Mouse (Mus musculus): ENCODE results near the gene Pnkd.
A peak's percentile ranks its signal among the peaks of the same experiment; 100 is the strongest.

Pnkd gene

DNA sequence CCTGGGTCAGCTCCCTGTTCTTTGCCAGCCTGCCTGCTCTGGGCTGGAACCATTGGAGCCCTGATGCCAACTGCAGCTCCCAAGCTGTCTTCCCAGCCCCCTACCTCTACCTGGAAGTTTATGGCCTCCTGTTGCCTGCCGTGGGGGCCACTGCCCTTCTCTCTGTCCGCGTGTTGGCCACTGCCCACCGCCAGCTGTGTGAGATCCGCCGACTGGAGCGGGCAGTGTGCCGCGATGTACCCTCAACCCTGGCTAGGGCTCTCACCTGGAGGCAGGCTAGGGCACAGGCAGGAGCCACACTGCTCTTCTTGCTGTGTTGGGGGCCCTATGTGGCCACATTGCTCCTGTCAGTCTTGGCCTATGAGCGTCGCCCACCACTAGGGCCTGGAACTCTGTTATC is 5.7 kb upstream of the Pnkd start:
- DNase-seq, result no peak

DNA sequence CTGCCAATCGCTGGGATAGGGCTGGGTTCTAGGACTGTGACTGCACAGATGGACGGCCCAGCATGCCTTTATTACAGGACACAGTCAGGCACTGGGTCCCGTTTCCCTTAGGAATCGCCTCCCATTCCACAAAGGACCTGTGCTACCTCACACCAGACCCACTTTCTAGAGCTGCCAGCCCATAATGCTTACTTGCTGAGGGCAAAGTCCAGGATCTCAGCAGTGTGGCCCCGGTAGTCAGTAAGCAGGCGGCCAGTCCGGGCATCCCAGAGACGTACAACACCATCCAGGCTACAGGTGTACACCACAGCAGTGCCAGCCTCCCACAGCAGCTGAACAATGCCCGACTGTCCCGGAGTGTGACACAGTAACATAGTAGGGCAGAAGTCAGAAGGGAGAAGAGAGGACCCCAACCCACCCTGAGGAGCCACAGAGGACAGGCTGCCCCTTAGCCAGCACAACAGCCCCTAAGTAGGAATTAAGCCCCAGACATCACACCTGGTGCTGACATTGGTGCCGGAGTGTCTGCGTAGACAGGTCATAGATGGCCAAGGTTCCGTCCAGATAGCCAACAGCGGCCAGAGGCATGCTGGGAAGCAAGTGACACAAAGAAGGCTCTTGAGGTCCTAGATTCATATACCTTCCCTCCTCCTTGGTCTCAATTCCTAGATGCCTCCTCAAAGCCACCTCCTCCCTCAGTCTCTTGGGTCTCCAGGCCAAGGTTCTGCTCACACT is 4.0 kb upstream of the Pnkd start:
- DNase-seq, result no peak

DNA sequence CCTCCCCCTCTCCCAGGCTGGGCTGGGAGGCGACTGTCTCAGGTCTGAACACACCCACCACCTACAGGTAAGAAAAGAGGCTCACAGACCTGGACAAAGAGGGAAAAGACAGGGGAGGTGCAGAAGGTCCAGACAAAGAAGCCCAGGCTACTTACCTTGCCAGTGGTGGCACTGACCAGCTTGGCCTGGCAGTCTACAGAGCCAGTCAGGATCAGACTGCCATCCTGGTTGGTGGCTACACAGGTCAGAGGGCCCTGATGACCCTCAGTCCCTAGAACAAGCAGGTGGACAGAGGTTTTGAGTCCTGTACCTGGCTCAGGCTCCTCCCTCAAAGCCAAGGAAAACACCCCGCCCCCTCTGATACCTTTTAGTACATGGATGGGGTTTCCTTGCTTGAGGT is 3.4 kb upstream of the Pnkd start:
- DNase-seq, result no peak

DNA sequence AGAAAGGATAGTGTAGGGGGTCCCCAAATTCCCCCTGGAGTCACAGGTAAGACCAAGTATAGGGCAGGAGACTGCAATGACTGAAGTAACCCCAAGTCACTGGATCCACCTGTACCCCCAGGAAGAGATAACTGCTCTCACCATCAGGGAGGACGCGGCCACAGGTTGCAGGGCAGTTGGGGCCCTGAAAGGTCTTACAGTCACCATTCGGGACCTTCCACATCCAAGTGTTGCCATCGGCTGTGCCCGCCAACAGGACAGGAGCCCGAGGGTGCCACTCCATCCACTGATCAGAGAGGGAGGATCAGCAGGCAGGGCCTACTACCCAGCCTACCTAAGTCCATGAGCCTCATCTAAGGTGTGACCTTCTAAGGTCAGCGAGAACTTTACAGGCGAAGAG is 2.8 kb upstream of the Pnkd start:
- DNase-seq, result no peak

DNA sequence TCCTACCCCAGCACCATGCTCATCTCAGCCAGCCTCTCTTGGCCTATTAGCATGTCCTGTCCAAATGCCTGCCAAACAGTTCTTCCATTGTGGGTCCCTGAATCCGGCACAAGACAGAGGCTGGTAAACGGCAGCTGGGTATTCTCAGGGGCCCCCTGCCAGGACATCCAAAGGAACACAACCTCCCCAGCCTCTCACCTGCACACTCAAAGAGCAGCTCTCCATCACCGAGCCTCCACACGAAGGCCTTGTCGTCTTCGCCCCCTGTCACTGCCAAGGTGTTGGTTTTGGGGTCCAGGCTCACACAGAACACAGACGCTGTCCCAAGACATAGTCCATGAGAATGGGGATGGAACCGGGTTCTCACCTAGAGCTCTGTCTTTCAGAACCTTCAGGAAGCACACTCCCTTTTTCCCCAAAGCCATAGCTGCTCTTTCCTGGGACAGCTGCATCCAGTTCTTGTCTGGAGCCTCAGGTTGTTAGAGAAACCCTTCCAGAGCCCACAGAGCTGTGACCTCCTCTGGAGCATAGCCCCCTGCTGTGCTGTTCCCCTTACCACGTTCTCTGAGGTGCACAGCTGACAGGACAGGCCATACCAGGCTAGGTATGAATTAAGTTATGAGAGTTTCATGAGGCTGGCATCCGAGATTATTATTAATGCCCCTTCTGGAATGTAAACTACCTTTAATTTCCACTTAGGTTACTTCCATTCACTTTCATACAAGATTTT is 1.7 kb upstream of the Pnkd start:
- DNase-seq, result no peak

DNA sequence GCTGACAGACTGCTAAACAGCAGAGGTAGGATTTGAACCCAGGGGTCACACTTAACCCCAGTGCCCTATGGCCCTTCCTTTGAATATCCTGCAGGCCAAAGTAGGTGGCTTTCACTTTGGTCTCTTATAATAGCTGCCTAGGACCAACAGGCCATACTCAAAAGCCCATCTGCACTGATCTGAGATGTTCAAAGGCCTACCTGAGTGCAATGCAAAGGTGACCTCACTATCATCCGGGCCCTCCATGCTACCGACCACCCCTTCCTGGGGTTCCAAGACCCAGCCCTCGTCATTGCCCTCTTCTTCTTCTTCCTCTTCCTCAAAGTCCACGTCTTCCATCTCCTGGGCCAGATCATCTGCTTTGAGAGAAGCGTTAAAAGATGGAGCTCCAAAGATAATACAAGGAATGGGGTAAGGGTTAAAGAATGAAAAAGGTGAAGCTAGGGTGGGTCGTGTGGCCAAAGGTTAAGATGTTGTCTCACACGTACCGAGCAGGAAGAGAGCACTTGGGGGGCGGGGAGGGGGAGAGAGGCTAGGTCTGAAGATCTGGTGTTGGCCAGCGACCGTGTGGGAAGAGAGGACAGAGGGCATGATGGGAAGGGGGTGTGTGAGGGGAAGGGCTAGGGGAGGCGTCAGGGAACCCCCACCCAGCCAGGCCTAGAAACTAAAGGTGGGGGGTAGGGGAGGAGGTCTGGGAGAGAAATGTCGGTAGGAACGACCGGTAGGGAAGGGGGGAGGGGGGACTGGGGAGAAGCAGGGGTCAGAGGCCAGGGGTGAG is 855 bp upstream of the Pnkd start:
- peak; percentile 45 to 50 for DNase-seq

DNA sequence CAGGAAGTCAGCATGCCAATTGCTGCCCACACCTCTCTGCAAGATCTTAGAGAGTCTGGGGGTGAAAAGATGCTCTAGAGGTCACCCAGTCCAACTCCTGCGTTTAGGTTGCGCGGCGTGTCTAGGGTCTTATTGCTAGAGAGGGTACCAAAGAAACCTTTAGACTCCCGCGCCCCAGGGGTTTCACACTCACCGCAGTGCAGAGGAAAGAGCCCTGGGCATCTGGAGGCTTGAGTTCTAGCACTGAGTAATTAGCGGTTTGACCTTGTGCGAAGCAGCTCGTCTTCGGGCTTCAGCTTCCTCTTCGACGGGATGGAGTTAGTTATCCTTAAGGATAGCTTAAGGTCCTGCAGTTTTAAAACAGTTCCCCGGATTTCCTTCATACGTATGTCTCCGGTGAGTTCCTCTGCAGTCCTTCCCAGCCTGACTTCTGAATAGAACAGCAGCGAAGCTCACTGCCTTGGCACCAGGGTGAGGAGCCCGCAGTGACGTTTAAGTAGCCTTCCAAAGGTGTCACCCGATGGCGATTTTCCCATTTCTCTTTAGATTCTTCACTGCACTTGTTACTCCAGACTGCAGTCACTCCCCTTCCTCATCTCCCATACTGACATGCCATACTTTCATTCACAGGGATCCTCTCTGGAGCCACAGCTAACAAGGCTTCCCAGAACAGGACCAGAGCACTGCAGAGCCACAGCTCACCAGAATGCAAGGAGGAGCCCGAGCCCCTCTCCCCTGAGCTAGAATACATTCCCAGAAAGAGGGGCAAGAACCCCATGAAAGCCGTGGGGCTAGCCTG is 681 bp downstream of the Pnkd start:
- DNase-seq, result no peak

DNA sequence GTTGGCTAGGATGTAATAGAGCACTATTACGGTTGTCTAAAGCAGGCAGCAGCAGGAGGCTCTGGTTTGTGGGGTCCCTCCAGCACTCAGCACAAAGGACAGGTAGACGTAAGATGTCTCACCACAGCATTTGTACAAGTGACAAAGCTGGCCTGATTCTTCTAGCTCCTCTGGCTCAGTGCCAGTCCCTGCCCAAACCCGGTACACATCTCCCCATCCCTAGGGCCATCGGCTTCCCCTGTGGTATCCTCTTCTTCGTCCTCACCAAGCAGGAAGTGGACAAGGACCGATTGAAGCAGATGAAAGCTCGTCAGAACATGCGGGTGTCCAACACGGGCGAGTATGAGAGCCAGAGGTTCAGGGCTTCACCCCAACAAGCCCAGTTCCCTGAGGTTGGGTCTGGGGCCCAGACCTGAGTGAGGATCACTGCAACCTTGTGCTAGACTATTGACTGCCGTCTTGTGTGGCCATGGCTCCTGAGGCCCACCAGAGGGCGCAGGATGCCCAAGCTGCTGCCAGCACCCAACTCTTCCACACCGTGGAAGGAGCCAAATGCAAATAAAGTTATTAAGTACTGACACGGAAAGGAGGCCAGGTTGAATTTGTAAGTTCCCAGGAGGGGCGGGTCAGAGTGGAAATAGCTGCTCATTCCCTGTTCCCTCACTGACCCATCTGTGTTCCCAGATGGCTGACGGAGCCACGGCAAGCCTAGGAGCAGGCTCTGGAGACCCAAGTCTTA is 2.3 kb downstream of the Pnkd start:
- peak in 1 of 2 experiments; percentile 20 for DNase-seq

DNA sequence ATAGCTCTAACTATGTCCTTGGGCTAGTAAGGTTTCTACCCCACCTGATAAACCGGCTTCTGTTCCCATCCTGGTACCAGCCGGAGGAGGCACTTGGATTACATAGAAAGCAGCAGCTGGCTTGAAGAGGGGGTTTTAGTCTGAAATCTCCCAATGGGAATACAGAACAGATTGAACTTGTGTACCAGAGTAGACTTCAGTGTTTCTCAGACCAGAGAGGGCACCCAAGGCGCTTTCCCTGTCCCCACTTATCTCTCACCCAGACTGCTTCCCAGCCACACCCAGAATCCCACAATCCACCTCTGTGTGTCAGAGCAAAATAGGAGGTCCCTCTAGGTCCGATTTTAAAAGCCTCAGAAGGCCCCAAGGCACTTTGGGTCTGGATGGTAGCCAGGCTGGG is 3.6 kb downstream of the Pnkd start:
- DNase-seq, result no peak

DNA sequence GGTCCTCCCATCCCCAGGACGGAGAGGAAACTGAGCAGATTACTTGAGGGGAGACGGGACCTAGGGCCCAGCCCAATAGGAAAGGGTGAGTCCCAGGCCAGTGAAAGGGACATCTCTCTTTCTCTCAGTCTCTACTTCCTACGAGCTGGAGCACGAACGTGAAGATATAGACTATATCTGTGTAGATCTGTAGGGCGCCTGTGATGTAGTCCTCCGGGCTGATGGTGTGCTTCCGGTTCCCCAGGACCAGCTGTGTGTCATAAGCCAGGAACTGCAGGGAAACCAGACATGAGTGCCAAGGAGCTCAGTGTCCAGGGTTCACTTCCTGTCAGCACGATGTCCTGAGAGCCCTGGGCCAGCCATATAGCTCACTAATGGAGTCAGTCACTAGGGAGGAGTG is 4.5 kb downstream of the Pnkd start:
- DNase-seq, result no peak

DNA sequence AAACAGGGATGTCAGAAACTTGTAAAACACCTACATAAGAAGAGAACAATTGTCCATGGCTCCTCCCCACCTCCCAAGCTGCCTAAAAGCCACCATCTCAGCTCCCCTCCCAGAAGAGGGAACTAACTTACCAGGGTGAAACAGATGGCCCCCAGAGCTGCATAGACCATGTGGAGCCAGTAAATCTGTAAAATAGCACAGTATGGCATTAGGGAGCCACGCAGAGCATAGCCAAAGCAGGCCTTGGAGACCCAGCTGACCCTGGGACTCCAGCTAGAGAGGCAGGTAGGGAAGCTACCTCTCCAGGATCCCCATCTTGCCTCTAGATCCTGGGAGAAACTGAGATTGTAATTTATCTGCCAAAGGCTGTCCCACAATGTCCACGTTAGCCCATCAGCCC is 5.0 kb downstream of the Pnkd start:
- no peak for DNase-seq

DNA sequence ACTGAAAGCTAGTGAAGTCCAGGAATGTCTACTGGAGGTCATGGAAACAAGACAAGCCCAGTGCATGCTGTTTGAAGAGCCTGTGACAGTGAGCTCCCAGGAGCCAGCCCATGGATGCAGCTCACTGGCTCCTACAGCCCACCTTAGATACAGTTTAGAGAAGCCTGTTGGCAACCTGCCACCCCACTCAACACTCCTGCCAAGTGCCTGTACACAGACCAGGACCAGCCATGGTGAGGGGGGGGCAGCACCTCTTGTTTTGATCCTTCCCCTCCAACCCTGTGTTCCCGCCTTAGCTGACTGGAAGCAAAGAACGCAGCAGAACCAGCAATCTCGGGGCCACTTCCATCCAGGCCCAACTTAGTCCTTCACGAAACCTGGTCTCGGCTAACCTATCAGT is 5.4 kb downstream of the Pnkd start:
- DNase-seq, result no peak

DNA sequence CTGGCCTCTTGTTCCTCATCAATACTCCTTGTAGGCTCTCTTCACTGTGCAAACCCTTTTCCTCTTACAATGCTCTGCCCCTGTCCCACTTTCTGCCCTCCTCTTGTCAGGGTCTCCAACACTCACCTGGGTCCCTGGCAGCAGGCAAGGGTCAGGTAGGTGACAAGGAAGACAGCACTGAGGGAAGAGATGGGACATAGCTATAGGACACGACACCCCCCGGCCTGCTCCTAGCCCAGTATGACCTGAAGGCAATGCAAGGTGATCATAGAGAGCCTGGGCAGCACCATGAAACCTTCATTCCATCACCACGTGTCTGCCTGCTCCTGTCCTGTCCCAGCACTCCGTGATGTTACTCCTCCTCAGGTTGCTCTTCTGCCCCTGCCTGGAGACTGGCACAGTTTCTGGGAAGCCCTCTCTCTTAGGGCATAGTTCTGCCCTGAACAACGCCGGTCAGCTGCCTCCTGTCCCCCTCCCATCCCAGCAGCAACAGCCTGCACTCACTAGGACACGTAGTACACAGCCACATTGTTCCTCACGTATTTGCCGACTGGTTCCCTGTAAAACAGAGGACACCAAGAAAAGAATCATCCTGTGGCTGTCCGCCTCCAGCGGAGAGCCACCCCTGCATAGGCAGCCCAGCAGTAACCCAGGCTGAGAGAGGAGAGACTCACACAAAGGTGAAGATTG is 7.7 kb downstream of the Pnkd start:
- DNase-seq, result no peak

DNA sequence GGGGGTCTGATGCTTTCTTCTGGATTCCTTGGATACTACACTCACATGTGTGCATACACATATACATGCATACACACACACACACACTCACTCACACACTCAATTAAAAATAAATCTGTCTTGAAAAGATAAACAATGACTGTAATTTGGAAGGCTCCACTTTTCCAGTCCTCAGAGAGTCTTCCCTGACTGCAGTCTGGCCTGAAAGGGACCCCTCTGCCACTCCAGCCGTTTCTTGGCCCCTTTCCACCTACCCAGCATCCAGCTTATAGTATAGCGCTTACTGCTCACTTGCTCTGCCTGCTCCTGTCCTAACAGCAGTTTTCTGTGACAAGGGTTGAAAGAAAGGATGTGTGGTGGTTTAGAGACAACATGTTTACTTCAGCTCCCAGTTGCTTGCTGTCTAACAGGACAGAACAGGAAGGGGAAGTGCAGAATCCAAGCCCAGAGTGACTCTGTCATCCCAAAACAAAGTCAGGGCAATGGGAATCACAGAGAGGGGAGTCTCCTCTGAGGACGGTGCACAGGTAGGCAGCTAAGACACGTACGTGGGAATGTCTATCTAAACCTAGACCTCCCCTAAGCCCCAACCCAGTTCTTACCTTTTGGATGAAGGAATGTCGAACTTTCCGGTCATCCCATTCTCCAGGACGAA is 8.7 kb downstream of the Pnkd start:
- no peak for DNase-seq

DNA sequence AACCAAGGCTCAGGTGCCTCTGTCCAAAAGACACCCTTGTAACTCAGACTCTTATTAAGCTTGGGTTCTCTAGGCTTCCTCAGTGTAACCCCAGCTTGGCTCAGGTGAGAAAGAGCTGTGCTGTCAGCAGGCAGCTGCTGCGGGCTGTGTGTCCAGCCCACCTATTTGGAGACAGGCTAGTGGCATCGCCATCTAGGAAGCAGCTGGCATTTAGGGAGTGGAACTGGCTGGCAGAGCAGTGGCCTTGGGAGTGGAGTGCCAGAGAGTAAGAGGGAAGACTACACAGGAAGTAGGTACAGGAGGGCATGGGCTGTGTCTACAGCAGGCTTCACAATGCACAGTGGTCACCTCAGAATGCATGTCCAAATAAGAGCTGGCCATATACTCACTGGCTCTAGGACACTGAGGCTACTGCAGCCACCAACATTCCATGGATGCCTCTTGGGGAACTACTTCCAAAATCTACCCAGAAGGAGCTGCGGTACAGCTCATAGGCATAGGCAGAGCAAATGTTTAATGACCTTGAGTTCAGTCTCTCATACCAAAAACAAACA is 9.4 kb downstream of the Pnkd start:
- no peak for DNase-seq

DNA sequence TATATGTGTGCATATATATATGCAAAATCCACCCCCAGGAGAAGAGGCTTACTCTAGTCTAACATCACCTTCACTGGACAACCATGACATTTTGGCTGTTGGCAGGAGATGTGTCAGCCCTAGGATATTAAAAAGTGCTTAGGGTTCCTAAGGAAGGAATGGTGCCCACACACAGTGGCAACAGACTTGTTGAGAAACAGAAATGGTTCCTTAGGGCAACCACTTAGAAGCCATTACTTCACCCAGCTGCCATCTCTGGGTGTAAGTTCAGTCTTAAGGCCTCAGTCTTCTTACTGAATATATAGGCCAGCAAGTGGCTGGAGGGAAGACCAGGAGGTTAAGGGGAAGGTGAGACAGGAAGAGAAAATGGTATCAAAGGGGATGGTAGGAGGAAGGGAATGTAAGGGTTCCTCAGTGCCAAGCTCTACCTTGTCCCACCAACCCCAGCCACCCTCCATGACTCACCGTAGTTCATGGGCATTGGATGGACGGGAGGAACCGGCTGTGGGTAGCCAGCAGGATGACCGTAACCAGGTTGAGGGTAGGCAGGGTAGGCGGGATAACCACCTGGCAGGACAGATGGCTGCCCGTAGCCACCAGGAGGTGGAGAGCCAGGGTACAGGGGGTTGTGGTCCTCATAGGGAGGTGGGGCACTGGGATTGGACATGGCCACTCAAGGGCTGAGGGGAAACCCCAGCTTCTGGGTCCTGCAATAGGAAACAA is 10.2 kb downstream of the Pnkd start:
- no peak for DNase-seq

DNA sequence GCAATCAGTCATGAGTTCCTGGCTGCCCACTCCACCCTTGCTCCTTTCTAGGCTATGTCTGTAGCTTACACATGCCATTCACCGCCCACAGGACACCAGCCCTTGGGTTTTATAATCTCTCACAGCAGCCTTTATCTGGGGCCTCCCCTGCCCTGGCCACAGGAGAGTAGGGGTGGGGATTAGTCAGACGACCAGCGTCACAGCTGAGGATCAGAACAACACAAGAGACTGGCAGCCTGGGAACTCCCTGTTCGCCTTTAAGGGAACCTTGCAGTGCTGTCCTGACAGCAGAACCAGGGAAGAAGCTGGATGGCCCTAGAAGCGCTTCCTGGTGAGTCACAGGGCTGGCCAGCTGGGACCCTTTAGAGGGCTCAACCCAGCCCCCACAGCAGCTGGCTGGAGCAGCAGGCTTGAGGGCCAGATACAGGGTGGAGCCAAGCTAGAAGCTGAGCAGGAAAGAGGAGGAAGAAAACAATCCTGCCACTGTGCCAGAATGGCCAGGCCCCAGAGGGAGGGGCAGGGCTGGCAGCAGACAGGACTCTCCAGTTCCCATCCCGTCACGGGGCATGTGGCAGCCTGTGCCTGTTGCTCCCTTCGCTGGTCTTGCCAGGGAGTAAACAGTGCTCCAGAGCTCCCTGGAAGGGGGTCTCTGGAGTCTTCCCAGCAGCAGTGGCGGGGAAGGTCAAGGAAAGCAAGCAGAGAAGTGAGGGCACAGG is 10.9 kb downstream of the Pnkd start:
- peak; percentile 31 to 49 for DNase-seq

DNA sequence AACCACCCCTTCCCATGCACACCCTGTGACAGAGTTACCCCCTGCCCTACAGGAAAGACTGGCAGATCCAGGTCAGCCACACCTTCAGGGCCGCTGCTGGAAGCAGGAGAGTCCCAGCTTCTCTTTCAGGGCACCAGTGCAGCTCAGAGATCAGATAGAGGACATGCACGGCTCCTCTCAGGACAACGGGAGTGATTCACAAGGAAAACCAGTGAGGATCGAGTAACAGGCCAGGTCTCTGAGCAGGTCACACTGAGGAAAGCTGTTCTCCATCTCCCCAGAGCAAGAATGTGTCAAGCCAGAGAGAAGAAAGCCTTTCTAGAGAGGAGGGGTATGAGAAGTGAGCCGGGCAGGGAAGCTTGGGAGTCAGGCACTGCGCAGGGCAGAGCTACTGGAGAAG is 11.7 kb downstream of the Pnkd start:
- no peak for DNase-seq

DNA sequence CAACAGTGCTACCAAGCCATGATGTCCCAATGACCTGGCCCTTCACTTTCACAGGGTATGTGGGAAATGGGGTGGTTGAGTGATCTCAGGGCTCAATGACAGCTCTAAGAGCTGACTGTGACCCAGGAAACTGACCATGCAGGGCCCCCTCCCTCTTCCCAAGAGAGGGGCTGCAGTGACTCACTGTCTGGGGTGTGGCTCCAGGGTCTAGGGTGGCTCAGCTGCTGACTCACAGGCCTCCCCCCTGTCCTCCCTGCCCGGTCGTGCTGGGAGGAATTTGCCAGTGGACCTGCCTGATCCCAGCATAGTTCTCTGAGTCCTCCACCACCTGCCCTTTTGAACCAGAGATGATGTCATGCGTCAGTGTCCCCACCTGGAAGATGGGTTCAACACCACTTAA is 12.5 kb downstream of the Pnkd start:
- DNase-seq, result no peak
